Mouse (Mus musculus) heart, adult 2 months (tissue): ENCODE results near the gene Actl6b.

Source experiments
- CTCF ChIP-seq: fragments of 200-600 bp; IDR thresholded peaks from 2 replicates; pipeline ENCODE4 v1.8.1; 2022; ENCODE audit warnings: antibody characterized with exemption, mild to moderate bottlenecking, moderate library complexity
- POLR2A ChIP-seq: fragments of 200-500 bp; IDR thresholded peaks from 2 replicates; pipeline ENCODE4 v1.6.1; 2011; ENCODE audit warnings: mild to moderate bottlenecking, low read depth, low read length, control low read depth; ENCODE audit not compliant: insufficient read depth

- TF ChIP-seq POLR2A (no peak), CTCF (no peak)
Measured at GRCm38 (mm10) chr5:137561556-137561955, 8.2 kb downstream of the Actl6b start.
